Mouse (Mus musculus): ENCODE results near the gene Ing1.

DNA sequence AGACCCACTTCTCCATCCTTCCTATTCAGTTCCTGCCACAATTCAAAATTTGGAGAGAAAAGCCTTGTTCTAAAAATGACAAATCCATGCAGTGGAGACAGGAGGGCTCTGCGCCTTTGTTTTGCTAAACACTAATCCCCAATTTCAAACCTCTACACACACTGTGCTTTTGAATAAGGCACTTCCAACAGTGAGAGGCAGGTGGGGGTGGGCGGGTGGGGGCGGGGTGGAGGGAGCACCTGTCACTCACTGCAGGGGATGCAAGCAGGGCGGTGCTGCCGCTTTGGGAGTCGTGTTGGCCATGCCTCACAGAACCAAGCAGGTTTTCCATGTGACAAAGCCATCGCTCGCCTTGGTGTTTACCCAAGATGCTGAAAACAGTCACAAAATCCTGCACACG is 20.9 kb upstream of the Ing1 start:
- TF ChIP-seq POLR2A (IDR thresholded peaks at IDR 0.05; ENCODE audit: borderline replicate concordance, low read depth, low read length), result no peak
- no peak for TF ChIP-seq CTCF (IDR thresholded peaks at IDR 0.05; ENCODE audit: low read depth, low read length)
